Mouse (Mus musculus): ENCODE measurements around the gene Msmp. TPM values are rescaled to one million over a fixed set of nuclear protein-coding genes. Genes with fewer than 3 reads are reported as not detected.
A peak's percentile ranks its signal among the peaks of the same experiment; 100 is the strongest.
"Not testable (repeated sequence)": the region's sequence is repeated elsewhere in the genome, so short reads cannot be mapped to it uniquely, and the experiment has no call there.

The Msmp gene
- polyA plus RNA-seq, 1 experiment from 2014 or later, result not detected

DNA sequence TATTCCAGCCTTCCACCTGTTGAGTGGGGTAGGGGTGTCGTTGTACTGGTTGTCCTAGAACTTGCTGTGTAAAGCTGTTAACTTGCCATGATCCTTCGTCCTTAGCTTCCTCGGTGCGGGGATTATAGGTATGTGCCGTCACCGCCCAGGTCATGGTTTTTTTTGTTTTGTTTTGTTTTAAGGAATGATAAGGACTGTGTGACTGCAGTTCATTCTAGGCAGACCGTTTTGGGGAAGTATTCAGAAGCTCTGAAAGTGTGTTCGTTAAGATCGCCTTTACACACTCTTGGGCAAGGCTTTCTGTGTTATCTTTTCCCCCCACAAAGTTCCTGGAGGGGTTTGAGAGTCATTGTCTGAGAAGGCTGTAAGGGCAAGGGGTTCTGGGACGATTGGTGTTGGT lies 28.2 kb upstream of the Msmp start:
- no peaks in the 10 kb centered on the region for H3K4me1 ChIP-seq (replicated peaks)
- no peaks in the 10 kb centered on the region for H3K9me3 ChIP-seq
- no peak overlapping the region for H3K9ac ChIP-seq
- no peaks in the 10 kb centered on the region for H3K27me3 ChIP-seq
- 81% methylated on average over 10 of the region's 10 CpGs for WGBS
- no peak overlapping the region for H3K27ac ChIP-seq
- no peaks in the 10 kb centered on the region for H3K36me3 ChIP-seq
- no peak for ATAC-seq (ENCODE audit: low FRiP score)
- no peak overlapping the region for H3K4me3 ChIP-seq
- no peak overlapping the region for H3K4me2 ChIP-seq

DNA sequence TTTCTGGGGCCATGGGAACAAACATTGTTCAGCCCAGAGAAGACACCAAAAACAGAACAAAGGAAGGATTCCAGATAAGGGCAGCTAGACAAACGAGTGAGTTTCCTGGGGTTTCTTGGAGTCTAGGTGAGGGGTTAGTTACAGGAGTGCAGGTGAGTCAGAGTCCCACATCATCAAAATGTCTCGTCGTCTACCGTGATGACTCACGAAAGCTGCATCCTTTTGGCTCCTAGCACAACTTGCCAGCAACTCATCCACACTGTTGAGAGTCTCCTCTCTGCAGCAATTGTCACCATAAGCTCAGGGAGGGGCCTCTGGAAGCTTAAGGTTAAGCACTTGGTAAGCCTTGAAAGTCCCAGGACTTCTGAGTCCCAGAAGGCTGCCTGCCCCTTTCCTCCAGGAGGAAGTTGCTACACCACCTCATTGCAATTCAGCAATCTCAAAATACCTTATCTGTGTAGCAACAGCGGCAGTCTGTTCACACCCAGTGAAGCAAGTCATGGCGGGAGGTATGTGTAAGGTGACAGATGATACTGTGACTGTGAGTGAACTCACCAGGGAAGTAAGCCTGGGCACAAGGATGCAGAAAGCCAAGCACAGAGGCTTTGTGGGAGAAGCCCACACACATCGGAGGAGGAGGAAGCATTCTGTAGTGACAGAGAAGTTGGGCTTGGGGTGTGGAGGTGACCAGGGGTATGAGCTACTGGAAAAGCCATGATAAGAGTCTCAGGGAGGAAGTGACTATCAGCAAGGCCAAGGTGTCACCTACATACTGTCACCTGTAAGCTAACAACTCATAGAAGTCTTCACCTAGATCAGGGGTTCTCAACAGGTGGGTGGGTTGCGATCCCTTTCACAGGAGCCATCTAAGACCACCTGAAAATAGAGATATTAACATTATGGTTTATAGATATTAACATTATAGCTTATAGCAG lies 20.7 kb upstream of the Msmp start:
- Histone ChIP-seq H3K9ac (no peak overlapping the region), H3K27me3 (no peaks in the 10 kb centered on the region), H3K27ac (no peak overlapping the region), H3K36me3 (no peaks in the 10 kb centered on the region), H3K4me3 (no peak overlapping the region), H3K9me3 (no peaks in the 10 kb centered on the region), H3K4me2 (no peak overlapping the region), H3K4me1 (replicated peaks) (no peaks in the 10 kb centered on the region)
- 83% methylated on average over 9 of the region's 9 CpGs for WGBS
- no peak for ATAC-seq (ENCODE audit: low FRiP score)

DNA sequence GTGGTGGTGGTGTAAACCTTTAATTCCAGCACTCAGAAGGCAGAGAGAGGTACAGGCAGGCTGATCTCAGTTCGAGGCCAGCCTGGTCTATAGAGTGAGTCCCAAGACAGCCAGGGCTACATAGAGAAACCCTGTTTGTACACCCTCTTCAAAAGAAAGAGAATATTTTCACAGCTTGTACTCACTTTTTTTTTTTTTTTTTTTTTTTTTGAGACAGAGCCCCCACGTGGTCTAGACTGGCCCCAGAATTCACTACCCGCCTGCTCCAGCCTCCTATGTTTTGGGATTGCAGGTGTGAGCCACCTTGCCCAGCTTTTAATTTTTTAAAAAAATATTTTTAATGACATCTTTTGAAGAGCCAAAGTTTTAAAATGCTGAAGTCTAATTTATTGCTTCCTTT lies 19.8 kb upstream of the Msmp start:
- H3K9ac ChIP-seq, result no peak overlapping the region
- no peaks in the 10 kb centered on the region for H3K27me3 ChIP-seq
- H3K4me3 ChIP-seq, result no peak overlapping the region
- ATAC-seq (ENCODE audit: low FRiP score), result no peak
- WGBS, result 75% methylated on average over 3 of the region's 3 CpGs
- H3K36me3 ChIP-seq, result no peaks in the 10 kb centered on the region
- no peak overlapping the region for H3K27ac ChIP-seq
- H3K4me1 ChIP-seq (replicated peaks), result no peaks in the 10 kb centered on the region
- H3K9me3 ChIP-seq, result no peaks in the 10 kb centered on the region
- H3K4me2 ChIP-seq, result no peak overlapping the region

DNA sequence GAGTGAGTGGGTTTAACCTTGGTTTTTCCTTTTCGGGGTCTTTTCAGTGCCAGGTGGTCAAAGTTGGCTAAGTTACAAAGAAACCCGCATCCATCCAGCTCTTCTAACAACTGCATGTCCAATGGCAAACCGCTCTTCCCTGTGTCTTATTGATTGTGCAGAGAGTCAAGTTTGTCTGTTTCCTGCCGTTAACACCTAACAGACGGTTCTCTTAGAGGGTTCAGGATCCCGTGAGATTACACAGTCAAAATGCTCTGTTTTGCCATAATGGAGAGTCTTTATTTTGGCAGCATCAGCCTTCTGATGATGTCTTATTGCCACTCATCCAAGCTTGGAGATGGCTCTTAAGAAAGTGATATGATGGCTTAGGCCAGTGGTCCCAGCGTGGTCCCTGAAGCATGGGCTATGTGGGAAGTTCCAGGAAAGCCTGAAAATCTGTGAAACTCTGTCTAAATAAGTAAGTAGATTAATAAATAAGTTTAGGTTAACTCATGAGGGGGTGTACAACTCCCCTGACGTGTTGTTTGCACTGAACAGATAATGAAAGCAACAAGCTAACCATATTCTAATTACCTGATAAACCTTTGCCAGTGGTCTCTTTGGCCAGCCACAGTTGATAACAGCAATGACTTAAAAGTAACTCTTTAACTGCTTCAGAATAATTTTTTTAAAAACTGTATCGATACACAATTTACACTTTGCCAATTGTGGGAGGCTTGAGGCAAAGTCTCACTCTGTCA lies 16.1 kb upstream of the Msmp start:
- Histone ChIP-seq H3K27me3 (no peaks in the 10 kb centered on the region), H3K9ac (no peak overlapping the region), H3K4me2 (no peak overlapping the region), H3K4me3 (no peak overlapping the region), H3K36me3 (no peaks in the 10 kb centered on the region), H3K4me1 (replicated peaks) (no peaks in the 10 kb centered on the region), H3K27ac (no peak overlapping the region), H3K9me3 (no peaks in the 10 kb centered on the region)
- WGBS, result 89% methylated on average over 9 of the region's 9 CpGs
- no peak for ATAC-seq (ENCODE audit: low FRiP score)

DNA sequence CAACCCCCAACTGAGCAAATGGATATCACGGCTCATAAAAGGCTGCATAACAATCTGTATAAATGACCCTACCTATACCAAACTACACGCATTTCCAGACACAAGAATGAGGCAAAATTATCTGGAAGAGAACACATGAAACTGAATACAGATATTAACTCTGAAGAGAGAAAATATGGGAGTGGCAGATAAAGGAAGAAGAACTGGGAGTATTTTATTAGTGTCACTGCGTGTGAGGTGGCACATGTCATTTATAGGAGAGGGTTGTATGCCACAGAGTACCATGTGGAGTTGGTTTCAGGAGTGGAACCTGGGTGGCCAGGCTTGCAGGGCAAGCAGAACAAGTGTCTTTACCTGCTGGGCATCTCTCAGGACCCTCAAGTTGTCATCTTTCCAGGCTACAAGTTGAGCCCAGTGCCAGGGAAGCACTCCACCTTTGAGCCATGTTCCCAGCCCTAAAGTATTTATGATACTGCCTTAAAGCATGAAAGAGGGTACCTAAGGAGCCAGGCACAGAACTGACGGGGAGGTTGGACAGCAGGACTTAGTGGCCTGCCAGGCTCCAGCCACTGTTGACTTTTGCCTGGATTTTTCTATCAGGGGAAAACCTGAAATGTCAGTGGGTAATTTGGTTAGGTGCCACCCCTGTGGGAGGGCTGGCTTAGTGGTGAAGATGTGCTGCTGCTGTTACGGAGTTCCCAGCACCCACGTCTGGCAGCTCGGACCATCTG lies 14.5 kb upstream of the Msmp start:
- no peaks in the 10 kb centered on the region for H3K27me3 ChIP-seq
- 90% methylated on average over 7 of the region's 7 CpGs for WGBS
- ATAC-seq (ENCODE audit: low FRiP score), result no peak
- H3K36me3 ChIP-seq, result no peaks in the 10 kb centered on the region
- no peak overlapping the region for H3K27ac ChIP-seq
- no peak overlapping the region for H3K9ac ChIP-seq
- H3K9me3 ChIP-seq, result no peaks in the 10 kb centered on the region
- no peak overlapping the region for H3K4me3 ChIP-seq
- H3K4me1 ChIP-seq (replicated peaks), result no peaks in the 10 kb centered on the region
- H3K4me2 ChIP-seq, result no peak overlapping the region

DNA sequence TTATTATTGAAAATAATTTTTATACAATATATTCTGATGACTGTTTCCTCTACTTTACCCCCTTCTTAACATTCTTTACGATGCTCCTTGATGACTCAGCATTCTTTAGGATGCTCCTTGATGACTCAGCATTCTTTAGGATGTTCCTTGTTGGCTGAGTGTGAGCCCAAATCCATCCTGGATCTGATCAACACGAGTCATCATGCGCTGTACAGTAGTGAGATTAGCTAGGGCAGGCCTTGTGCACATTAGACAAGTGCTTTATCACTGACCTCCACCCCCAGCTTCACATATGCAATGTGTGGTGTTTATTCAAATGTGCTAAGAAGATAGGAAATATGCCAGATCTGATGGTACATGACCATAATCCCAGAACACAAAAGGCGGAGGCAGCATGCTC lies 13.9 kb upstream of the Msmp start:
- H3K4me3 ChIP-seq, result no peak overlapping the region
- no peaks in the 10 kb centered on the region for H3K36me3 ChIP-seq
- WGBS, result 87% methylated on average over 4 of the region's 4 CpGs
- H3K4me2 ChIP-seq, result no peak overlapping the region
- ATAC-seq (ENCODE audit: low FRiP score), result no peak
- H3K27ac ChIP-seq, result no peak overlapping the region
- no peaks in the 10 kb centered on the region for H3K9me3 ChIP-seq
- no peaks in the 10 kb centered on the region for H3K4me1 ChIP-seq (replicated peaks)
- no peaks in the 10 kb centered on the region for H3K27me3 ChIP-seq
- H3K9ac ChIP-seq, result no peak overlapping the region

DNA sequence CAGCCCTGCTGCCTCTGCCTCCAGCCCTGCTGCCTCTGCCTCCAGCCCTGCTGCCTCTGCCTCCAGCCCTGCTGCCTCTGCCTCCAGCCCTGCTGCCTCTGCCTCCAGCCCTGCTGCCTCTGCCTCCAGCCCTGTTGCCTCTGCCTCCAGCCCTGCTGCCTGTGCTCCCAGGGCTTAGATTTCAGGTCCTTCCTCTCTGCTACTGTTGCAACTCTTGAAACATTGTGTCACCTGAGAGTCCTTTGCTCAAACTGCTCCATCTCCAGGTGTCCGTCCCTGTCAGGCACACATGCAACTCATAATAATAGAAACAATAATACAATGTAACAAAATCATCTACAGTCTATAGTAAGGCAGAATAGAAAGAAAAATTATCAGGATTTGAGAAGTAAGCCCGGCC lies 12.3 kb upstream of the Msmp start:
- not testable (repeated sequence) for ATAC-seq (ENCODE audit: low FRiP score); H3K9ac ChIP-seq
- WGBS, result 81% methylated on average over 2 of the region's 2 CpGs

DNA sequence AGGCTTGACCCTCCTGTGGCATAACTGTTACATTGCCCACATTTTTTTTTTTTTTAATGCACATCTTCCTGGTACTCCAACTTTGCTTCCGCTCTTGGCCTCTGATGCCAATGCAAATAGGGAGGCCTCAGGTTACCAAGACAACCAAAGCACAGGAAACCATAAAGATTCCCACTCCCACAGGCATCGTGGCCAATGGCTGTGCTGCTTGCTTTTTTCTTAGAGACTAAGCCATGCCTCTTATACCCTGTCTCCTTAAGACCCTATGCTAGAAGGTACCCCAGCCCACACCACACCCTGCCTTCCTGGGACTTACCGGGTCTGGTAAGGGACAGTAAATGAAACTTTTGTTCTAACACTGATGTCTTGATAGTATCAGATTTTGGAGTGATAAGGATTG lies 9.2 kb upstream of the Msmp start:
- no peak for ATAC-seq (ENCODE audit: low FRiP score)
- Histone ChIP-seq H3K36me3 (no peaks in the 10 kb centered on the region), H3K27ac (no peak overlapping the region), H3K9me3 (no peaks in the 10 kb centered on the region), H3K4me2 (no peak overlapping the region), H3K9ac (no peak overlapping the region), H3K4me3 (no peak overlapping the region), H3K27me3 (no peaks in the 10 kb centered on the region), H3K4me1 (replicated peaks) (no peaks in the 10 kb centered on the region)
- WGBS, result 67% methylated on average over 3 of the region's 3 CpGs

More for the DNA sequence above, 12.3 kb upstream of the Msmp start:
- not testable (repeated sequence) for H3K4me3 ChIP-seq; H3K27ac ChIP-seq; H3K4me1 ChIP-seq (replicated peaks); H3K36me3 ChIP-seq; H3K27me3 ChIP-seq; H3K4me2 ChIP-seq; H3K9me3 ChIP-seq

DNA sequence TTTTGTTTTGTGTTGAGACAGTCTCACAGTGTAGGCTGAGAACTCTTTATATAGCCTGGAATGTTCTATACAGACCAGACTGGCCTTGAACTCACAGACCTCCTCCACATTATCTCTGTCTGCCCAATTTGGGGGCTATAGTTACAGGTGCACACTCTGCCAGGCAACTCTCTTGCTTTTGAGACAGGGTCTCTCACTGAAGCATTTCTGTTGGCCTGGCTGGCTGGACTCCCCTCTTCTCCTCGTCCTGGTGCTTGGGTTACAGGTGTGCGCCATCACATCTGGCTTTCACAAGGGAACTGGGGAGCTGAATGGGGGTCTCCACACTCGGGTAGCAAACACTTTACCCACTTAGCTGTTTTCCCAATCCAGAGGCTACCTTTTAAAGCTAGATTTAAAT lies 7.7 kb upstream of the Msmp start:
- no peak overlapping the region for H3K4me2 ChIP-seq
- 77% methylated on average over 3 of the region's 3 CpGs for WGBS
- H3K27me3 ChIP-seq, result no peaks in the 10 kb centered on the region
- no peaks in the 10 kb centered on the region for H3K9me3 ChIP-seq
- H3K36me3 ChIP-seq, result no peaks in the 10 kb centered on the region
- no peak for ATAC-seq (ENCODE audit: low FRiP score)
- H3K4me3 ChIP-seq, result no peak overlapping the region
- no peak overlapping the region for H3K9ac ChIP-seq
- H3K27ac ChIP-seq, result no peak overlapping the region
- no peaks in the 10 kb centered on the region for H3K4me1 ChIP-seq (replicated peaks)

DNA sequence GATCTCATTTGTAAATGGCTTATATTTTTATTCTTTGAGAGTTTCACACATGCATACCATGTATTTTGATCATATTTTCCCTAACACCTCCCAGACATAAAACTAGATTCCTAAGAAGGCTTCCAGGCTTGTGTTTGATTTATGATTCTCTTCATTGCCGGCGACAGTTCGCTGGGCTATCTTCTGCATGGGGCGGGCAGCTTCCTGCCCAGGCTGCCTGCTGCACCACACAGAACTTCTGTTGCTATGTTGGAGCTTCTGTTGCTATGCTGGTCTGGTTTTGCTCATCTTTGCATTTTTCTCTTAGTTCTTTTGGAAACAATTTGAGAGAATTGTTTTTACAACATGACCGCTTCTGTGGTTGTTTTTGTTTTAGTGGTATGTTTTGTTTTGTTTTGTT lies 7.2 kb upstream of the Msmp start:
- H3K4me3 ChIP-seq, result no peak overlapping the region
- no peaks in the 10 kb centered on the region for H3K9me3 ChIP-seq
- H3K27ac ChIP-seq, result no peak overlapping the region
- H3K27me3 ChIP-seq, result no peaks in the 10 kb centered on the region
- H3K9ac ChIP-seq, result no peak overlapping the region
- H3K4me1 ChIP-seq (replicated peaks), result no peaks in the 10 kb centered on the region
- 82% methylated on average over 5 of the region's 5 CpGs for WGBS
- no peaks in the 10 kb centered on the region for H3K36me3 ChIP-seq
- no peak for ATAC-seq (ENCODE audit: low FRiP score)
- no peak overlapping the region for H3K4me2 ChIP-seq

DNA sequence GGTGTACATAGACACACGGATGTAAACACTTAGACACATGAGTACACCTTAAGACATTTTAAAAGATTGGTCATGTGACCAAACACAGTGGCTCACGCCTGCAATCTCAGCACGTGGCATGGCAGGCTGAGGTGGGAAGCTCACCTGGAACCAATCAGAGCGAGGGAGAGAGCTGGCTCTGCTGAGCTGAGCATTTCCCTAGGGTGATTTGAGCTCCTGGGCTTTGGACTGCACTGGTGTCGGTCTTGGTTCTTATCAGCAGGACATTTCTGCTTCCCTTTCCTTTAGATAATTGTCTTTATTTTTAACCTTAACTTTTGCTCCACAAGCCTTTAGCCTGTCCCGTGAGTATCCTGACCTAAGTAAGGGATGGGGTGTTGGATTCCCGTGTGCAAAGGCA lies 3.4 kb upstream of the Msmp start:
- Histone ChIP-seq H3K4me1 (replicated peaks) (no peaks in the 10 kb centered on the region), H3K4me2 (no peak overlapping the region), H3K36me3 (peaks cover 24% of the 10 kb centered on the region), H3K27ac (no peak overlapping the region), H3K9ac (no peak overlapping the region), H3K27me3 (no peaks in the 10 kb centered on the region), H3K4me3 (no peak overlapping the region), H3K9me3 (no peaks in the 10 kb centered on the region)
- 62% methylated on average over 7 of the region's 7 CpGs for WGBS
- ATAC-seq (ENCODE audit: low FRiP score), result no peak

DNA sequence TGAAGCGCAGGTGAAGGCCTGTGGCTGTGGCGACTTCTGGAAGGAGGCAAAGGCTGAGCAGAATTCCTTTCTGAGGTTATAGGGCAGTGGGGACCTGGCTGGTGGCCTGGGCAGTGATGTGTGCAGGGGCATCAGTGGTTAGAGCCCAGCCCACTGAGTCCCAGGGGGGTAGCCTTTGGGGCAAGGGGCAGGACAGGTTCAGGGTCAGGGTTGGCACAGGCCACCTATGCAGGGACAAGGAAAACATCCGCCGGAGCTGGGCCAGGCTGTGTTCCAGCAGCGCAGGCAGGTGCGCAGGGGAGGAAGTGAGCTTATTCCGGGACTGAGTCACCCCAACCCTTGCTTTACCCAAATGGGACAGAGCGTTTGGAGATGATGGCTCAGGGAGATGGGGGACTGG lies 2.1 kb upstream of the Msmp start:
- 78% methylated on average over 8 of the region's 8 CpGs for WGBS
- Histone ChIP-seq H3K4me1 (replicated peaks) (no peaks in the 10 kb centered on the region), H3K9ac (peak overlapping the region; percentile 9; the same call in 1 of the 2 replicates), H3K27ac (no peak overlapping the region), H3K9me3 (no peaks in the 10 kb centered on the region), H3K4me2 (no peak overlapping the region), H3K27me3 (no peaks in the 10 kb centered on the region), H3K36me3 (peaks cover 36% of the 10 kb centered on the region), H3K4me3 (no peak overlapping the region)
- ATAC-seq (ENCODE audit: low FRiP score), result no peak
